In genomic region chr6:145776241-145776640, GRCm38 (mm10) we compare ENCODE assay signal across 22 mouse cellular contexts. TPM values are rescaled to one million over a fixed set of nuclear protein-coding genes. Genes with fewer than 3 reads are reported as not detected.
DNase-seq lines count a peak whose midpoint lies in the region; TF ChIP-seq lines count a peak whose summit lies in the region.
"Had no signal": no experiment of that assay in that cellular context is flagged by ENCODE, and none has a peak within 500 bp of the region (broad histone marks: within the 10 kb centered on the region; RNA-seq: fewer than 3 reads in every experiment).

No protein-coding gene starts in this region.

- peaks cover 9% of the 10 kb centered on the region; the same call in 1 of the 2 replicates for H3K4me1 ChIP-seq in kidney, adult 2 months (ENCODE audit: control insufficient read depth, insufficient read depth, low read length)
- H3K4me1 ChIP-seq in embryonic fibroblast, embryonic 13.5 days (ENCODE audit: control insufficient read depth, insufficient read depth, low read length): peaks cover 20% of the 10 kb centered on the region

- DNase-seq in heart, adult 11 months: peak; percentile 80
- DNase-seq in heart, adult 18-20 months: no peak
- peak; percentile 37 for DNase-seq in kidney, adult 2 months
- DNase-seq in kidney, postnatal 25 days: no peak
- peak; percentile 62 for DNase-seq in NIH3T3 (ENCODE audit: low read depth)
- no peak for DNase-seq in thymus, postnatal 10 days (ENCODE audit: low spot score in 2 of 2)
- no peak for DNase-seq in right cerebral cortex, postnatal 10 days (ENCODE audit: low spot score in 2 of 2)
- DNase-seq: adrenal gland, adult 2 months; adrenal gland, adult 8-10 months; adrenal gland, postnatal 10 days; adrenal gland, postnatal 14 days; adrenal gland, postnatal 25 days; adrenal gland, postnatal 36 days; B cell, adult 2 months; cerebellum, adult 11 months; cerebellum, adult 11-12 months; cerebellum, adult 18-20 months had no signal

- H3K27me3 ChIP-seq in kidney, adult 2 months (replicated peaks; ENCODE audit: control insufficient read depth, insufficient read depth, low read length): no peaks in the 10 kb centered on the region
- H3K27me3 ChIP-seq: CH12.LX, Patski had no signal

- WGBS in kidney, adult 2 months: 60% methylated on average over 4 of the region's 4 CpGs

- H3K27ac ChIP-seq in kidney, adult 2 months (ENCODE audit: insufficient read depth, low read depth, low read length): no peak overlapping the region
- peak overlapping the region; percentile 62; the same call in 1 of the 2 replicates for H3K27ac ChIP-seq in embryonic fibroblast, embryonic 13.5 days (ENCODE audit: insufficient read depth, low read length)

- H3K4me3 ChIP-seq in kidney, adult 2 months (ENCODE audit: insufficient read depth, low read depth, low read length): no peak overlapping the region
- no peak overlapping the region for H3K4me3 ChIP-seq in embryonic fibroblast, embryonic 13.5 days (ENCODE audit: insufficient read depth, low read length)

- no peaks in the 10 kb centered on the region for H3K36me3 ChIP-seq in kidney, adult 2 months (ENCODE audit: control insufficient read depth, insufficient read depth, low read length)
- H3K36me3 ChIP-seq: G1E had no signal

- no peak for TF ChIP-seq POLR2A in kidney, adult 2 months (IDR thresholded peaks at IDR 0.05; ENCODE audit: low read depth, low read length)
- no peak for TF ChIP-seq POLR2A in embryonic fibroblast, embryonic 13.5 days (IDR thresholded peaks at IDR 0.05; ENCODE audit: low read depth, low read length)

- TF ChIP-seq CTCF in kidney, adult 2 months (conservative IDR thresholded peaks at IDR 0.05; ENCODE audit: insufficient read depth, insufficient read length, low read depth, low read length): no peak
- TF ChIP-seq CTCF in embryonic fibroblast, embryonic 13.5 days (IDR thresholded peaks at IDR 0.05; ENCODE audit: borderline replicate concordance, insufficient read depth, low read length): no peak

RNA-seq across cellular contexts. Expression of gene Rassf8, which starts 29.7 kb away (rescaled TPM):
- 10 to 100 TPM; 48.4 to 55.5 TPM for total RNA-seq in heart, adult 18-20 months (2021)
- polyA plus RNA-seq in kidney, adult 2 months (2012; rRNA removed): 26.8 and 33.9 TPM in 2 replicates
- polyA plus RNA-seq in embryonic fibroblast, embryonic 13.5 days (2011; ENCODE audit: insufficient read length, low read depth, missing spikeins): 65.0 and 73.0 TPM in 2 replicates
- total RNA-seq: MEL had no signal
- polyA plus RNA-seq: G1E had no signal

Comparison
In these comparisons a context has a peak if more than half of its experiments do, and no peak if none do; other contexts are left out.
1. DNase-seq: peak in heart, adult 11 months (single experiment), kidney, adult 2 months (single experiment) and NIH3T3 (single experiment); none in heart, adult 18-20 months (0 of 2), kidney, postnatal 25 days (0 of 2), thymus, postnatal 10 days (0 of 2) and right cerebral cortex, postnatal 10 days (0 of 2).